Mouse (Mus musculus) heart, postnatal 0 days (tissue): ENCODE results near the gene Gm38394.

Source experiments
- CTCF ChIP-seq: IDR thresholded peaks from 2 replicates; pipeline ENCODE4 v1.5.1; 2016; ENCODE audit warnings: antibody characterized with exemption, control low read depth, low read depth
- EP300 ChIP-seq: IDR thresholded peaks from 2 replicates; pipeline ENCODE4 v1.6.1; 2016; ENCODE audit warnings: antibody characterized with exemption, low read depth

DNA sequence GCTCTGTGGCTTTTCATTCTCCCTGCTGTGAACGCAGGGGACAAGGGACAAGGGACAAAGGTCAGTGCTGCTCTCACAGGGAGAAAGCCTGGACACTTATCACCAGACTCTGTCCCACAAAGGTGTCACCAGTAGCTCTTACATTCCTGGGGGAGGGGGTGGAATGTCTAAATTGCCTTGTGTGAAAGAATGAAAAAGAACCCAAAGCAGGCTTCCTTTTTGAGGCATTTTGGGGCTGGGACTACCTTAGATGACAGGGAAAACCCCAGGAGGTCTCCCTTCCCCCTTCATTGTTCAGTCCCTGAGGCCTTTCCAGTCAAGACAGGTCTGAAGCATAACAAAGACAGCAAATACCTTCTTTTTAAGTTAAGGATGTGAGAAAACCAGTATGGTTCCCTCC lies 33.2 kb upstream of the Gm38394 start:
- no peak for TF ChIP-seq CTCF
- no peak for TF ChIP-seq EP300
